In genomic region chr14:68433326-68433725, GRCm38 (mm10) we compare ENCODE assay signal across 21 mouse cellular contexts.
"Had no signal": no experiment of that assay in that cellular context is flagged by ENCODE, and none has a peak within 500 bp of the region (broad histone marks: within the 10 kb centered on the region; RNA-seq: fewer than 3 reads in every experiment).

No protein-coding gene starts in this region.

- H3K27me3 ChIP-seq: intestine, embryonic 15.5 days; kidney, embryonic 15.5 days; limb, embryonic 12.5 days; limb, embryonic 15.5 days; midbrain, embryonic 12.5 days; stomach, embryonic 15.5 days had no signal

- H3K36me3 ChIP-seq: intestine, embryonic 15.5 days; kidney, embryonic 15.5 days; limb, embryonic 12.5 days; limb, embryonic 15.5 days; midbrain, embryonic 12.5 days; stomach, embryonic 15.5 days had no signal

- H3K27ac ChIP-seq: intestine, embryonic 15.5 days; kidney, embryonic 15.5 days; limb, embryonic 12.5 days; limb, embryonic 15.5 days; liver, embryonic 14.5 days; macrophage; midbrain, embryonic 12.5 days; stomach, embryonic 15.5 days had no signal

- ATAC-seq: intestine, embryonic 15.5 days; liver, postnatal 0 days; lung, postnatal 0 days had no signal

- H3K9me3 ChIP-seq: intestine, embryonic 15.5 days; kidney, embryonic 15.5 days; limb, embryonic 12.5 days; limb, embryonic 15.5 days; midbrain, embryonic 12.5 days; stomach, embryonic 15.5 days had no signal

- H3K4me1 ChIP-seq: intestine, embryonic 15.5 days; kidney, embryonic 15.5 days; limb, embryonic 12.5 days; limb, embryonic 15.5 days; midbrain, embryonic 12.5 days; stomach, embryonic 15.5 days had no signal

- DNase-seq: kidney, adult 11 months; kidney, adult 8-10 months; kidney, postnatal 10 days; kidney, postnatal 36 days; left cerebral cortex, postnatal 4 days; liver, postnatal 0 days; lung, embryonic 14.5 days; right cerebral cortex, adult 18-20 months; right cerebral cortex, postnatal 14 days; thymus, postnatal 36 days had no signal

- H3K4me3 ChIP-seq: intestine, embryonic 15.5 days; kidney, embryonic 15.5 days; limb, embryonic 12.5 days; limb, embryonic 15.5 days; midbrain, embryonic 12.5 days; myocyte; stomach, embryonic 15.5 days had no signal

- H3K9ac ChIP-seq: intestine, embryonic 15.5 days; kidney, embryonic 15.5 days; limb, embryonic 12.5 days; limb, embryonic 15.5 days; liver, embryonic 14.5 days; liver, postnatal 0 days; lung, embryonic 14.5 days; midbrain, embryonic 12.5 days; stomach, embryonic 15.5 days had no signal

- H3K4me2 ChIP-seq: intestine, embryonic 15.5 days; kidney, embryonic 15.5 days; limb, embryonic 12.5 days; limb, embryonic 15.5 days; liver, embryonic 11.5 days; lung, embryonic 14.5 days; midbrain, embryonic 12.5 days; stomach, embryonic 15.5 days had no signal
